ENCODE assay signal across 8 mouse cellular contexts in the genomic region with DNA sequence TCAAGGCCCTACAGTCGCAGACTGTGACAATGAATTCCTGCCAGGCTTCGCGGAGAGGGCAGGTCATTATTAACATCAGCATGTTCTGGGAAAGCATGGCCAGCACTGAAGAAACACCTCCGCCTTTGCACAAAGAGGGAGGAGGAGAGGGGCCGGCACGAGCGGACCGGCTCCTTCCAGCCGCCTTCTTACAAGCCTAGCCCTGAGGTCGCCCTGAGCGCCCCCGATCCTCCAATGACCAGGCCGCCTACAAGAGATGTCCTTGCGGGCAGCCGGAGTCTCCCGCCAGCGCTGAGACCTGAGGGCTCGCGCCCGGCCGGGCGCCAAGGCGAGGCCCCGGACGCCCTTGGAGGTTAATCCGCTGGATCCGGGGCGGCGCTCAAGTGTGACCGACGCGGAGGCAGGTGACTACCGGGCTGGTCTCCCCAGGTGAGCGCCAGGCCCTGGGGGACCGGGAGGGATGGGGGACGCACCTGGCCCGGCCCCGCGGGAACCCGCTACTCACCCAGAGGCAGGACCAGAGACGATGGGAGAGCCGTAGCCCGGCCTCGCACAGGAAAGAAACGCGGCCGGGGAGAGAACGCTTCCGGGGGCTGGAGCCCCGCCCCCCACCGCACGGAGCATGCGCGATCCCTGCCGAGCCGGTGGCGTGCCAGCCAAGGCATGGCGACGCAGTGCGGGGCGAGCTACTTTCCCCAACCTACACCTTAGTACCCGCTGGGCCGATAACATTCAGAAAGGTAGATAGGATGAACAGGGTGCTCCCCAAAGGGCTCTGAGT. TPM values are rescaled to one million over a fixed set of nuclear protein-coding genes. Genes with fewer than 3 reads are reported as not detected.
DNase-seq lines count a peak whose midpoint lies in the region; ATAC-seq lines count a peak whose summit lies in the region.

No protein-coding gene starts in this region.

- peak; percentile 74 for ATAC-seq in common myeloid progenitor, adult 5-6 weeks (replicated peaks; ENCODE audit: low read depth, poor library complexity, severe bottlenecking)
- peak; percentile 81 for ATAC-seq in megakaryocyte progenitor cell, adult 5-6 weeks (replicated peaks; ENCODE audit: poor library complexity)

- peak; percentile 92 for DNase-seq in ZHBTc4 (ENCODE audit: low read depth, low spot score)
- DNase-seq in gastrocnemius, adult 8-10 months (ENCODE audit: low spot score in 2 of 2), result peak; percentile 81 to 82
- DNase-seq in induced T-regulatory cell, adult 2 months (ENCODE audit: low read depth), result peak; percentile 94
- peak; percentile 55 to 87 for DNase-seq in left cerebral cortex, adult 9 months (ENCODE audit: low spot score in 2 of 2)
- DNase-seq in right cerebral cortex, postnatal 14 days, result peak; percentile 92
- peak; percentile 87 to 90 for DNase-seq in urinary bladder, postnatal 36 days (ENCODE audit: low spot score in 2 of 2)

RNA-seq across cellular contexts. Expression of a gene that starts 27.6 kb away (rescaled TPM):
- total RNA-seq in common myeloid progenitor, adult 5-6 weeks (2017), result 80.5 and 92.1 TPM in 2 replicates
- 10 to 100 TPM; 58.0 to 72.1 (median 60.8) TPM for total RNA-seq in gastrocnemius, adult 8-10 months (2022)
- 88.9 and 89.5 TPM in 2 replicates for total RNA-seq in megakaryocyte progenitor cell, adult 5-6 weeks (2015)
- total RNA-seq in megakaryocyte progenitor cell, adult 5-6 weeks (2017), result 64.2 and 68.4 TPM in 2 replicates

RNA-seq across cellular contexts. Expression of a gene that starts 45.3 kb away (rescaled TPM):
- 100 and 127 TPM in 2 replicates for total RNA-seq in common myeloid progenitor, adult 5-6 weeks (2017)
- total RNA-seq in gastrocnemius, adult 8-10 months (2022), result 10 to 100 TPM; 28.0 to 39.8 (median 32.4) TPM
- total RNA-seq in megakaryocyte progenitor cell, adult 5-6 weeks (2015), result 97.4 and 97.8 TPM in 2 replicates
- 92.9 and 97.4 TPM in 2 replicates for total RNA-seq in megakaryocyte progenitor cell, adult 5-6 weeks (2017)

Comparison
In these comparisons a context has a peak if more than half of its experiments do, and no peak if none do; other contexts are left out.
1. Peak in every context shown above with its lines: DNase-seq and ATAC-seq.